Mouse (Mus musculus) testis, adult 2 months (tissue): ENCODE results near the gene Rbfox3.

Source experiments
- CTCF ChIP-seq: fragments of 200-500 bp; IDR thresholded peaks from 2 replicates; pipeline ENCODE4 v1.5.1; 2012; ENCODE audit warnings: low read depth, mild to moderate bottlenecking, inconsistent platforms, low read length, moderate library complexity; ENCODE audit not compliant: control insufficient read depth, insufficient read depth, insufficient replicate concordance
- POLR2A ChIP-seq: fragments of 200-500 bp; IDR thresholded peaks from 2 replicates; pipeline ENCODE4 v1.6.1; 2012; ENCODE audit warnings: low read depth, mild to moderate bottlenecking, inconsistent platforms, low read length, moderate library complexity; ENCODE audit not compliant: control insufficient read depth

DNA sequence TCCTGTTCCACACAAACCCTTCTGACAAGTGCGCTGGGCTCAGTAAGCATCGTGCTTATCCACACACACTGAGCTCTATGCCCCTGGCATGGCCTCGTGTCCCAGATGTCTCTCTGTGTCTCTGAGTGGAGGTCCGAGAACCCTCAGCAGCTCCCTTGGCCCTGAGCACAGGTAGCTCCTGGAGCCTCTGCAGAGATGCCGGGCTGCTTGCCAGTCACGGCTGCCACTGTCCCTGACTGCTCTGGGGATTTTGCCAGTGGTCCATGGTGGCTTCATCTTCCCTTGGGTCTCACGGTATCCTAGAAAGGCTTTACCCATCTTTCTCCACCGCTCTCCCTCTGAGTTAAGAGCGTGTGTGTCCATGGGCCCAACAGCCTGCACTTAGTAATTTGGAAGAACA, 199.3 kb downstream of the Rbfox3 start:
- TF ChIP-seq CTCF (no peak), POLR2A (no peak)
